Mouse (Mus musculus): ENCODE results near the gene Arl3. TPM values are rescaled to one million over a fixed set of nuclear protein-coding genes. Genes with fewer than 3 reads are reported as not detected.
A peak's percentile ranks its signal among the peaks of the same experiment; 100 is the strongest.

Gene Arl3
- polyA plus RNA-seq, 1 experiment from 2014 or later: 141 TPM

- Histone ChIP-seq H3K36me3 (replicated peaks; ENCODE audit: control insufficient read depth, insufficient read depth) (peaks cover 21% of the 10 kb centered on the region), H3K9me3 (ENCODE audit: control insufficient read depth, low read length) (no peaks in the 10 kb centered on the region), H3K4me3 (replicated peaks; ENCODE audit: low read length) (no peak overlapping the region), H3K9ac (no peak overlapping the region), H3K4me2 (replicated peaks) (no peak overlapping the region), H3K4me1 (replicated peaks; ENCODE audit: control insufficient read depth, insufficient read depth, low read length) (peaks cover 24% of the 10 kb centered on the region), H3K27me3 (ENCODE audit: control insufficient read depth, insufficient read depth, low read length) (no peaks in the 10 kb centered on the region), H3K27ac (no peak overlapping the region)
- WGBS: 86% methylated on average over 11 of the region's 11 CpGs
- ATAC-seq (ENCODE audit: low FRiP score): no peak
- DNase-seq (ENCODE audit: low spot score): no peak
These were observed 43.4 kb upstream of the Arl3 start for GRCm38 (mm10) chr19:46616378-46616777.

GRCm38 (mm10) chr19:46608158-46608557, 35.2 kb upstream of the Arl3 start:
- Histone ChIP-seq H3K27ac (no peak overlapping the region), H3K4me2 (replicated peaks) (no peak overlapping the region)
- 98% methylated on average over 7 of the region's 7 CpGs for WGBS

GRCm38 (mm10) chr19:46607424-46607823, 34.4 kb upstream of the Arl3 start:
- no peak overlapping the region for H3K4me3 ChIP-seq (replicated peaks; ENCODE audit: low read length)
- H3K27ac ChIP-seq: no peak overlapping the region
- DNase-seq (ENCODE audit: low spot score) (no peak), ATAC-seq (ENCODE audit: low FRiP score) (no peak)
- H3K9ac ChIP-seq: no peak overlapping the region
- H3K36me3 ChIP-seq (replicated peaks; ENCODE audit: control insufficient read depth, insufficient read depth): peaks cover 31% of the 10 kb centered on the region
- 68% methylated on average over 7 of the region's 7 CpGs for WGBS
- no peaks in the 10 kb centered on the region for H3K4me1 ChIP-seq (replicated peaks; ENCODE audit: control insufficient read depth, insufficient read depth, low read length)
- H3K27me3 ChIP-seq (ENCODE audit: control insufficient read depth, insufficient read depth, low read length): no peaks in the 10 kb centered on the region
- no peak overlapping the region for H3K4me2 ChIP-seq (replicated peaks)
- no peaks in the 10 kb centered on the region for H3K9me3 ChIP-seq (ENCODE audit: control insufficient read depth, low read length)

More at GRCm38 (mm10) chr19:46608158-46608557, 35.2 kb upstream of the Arl3 start:
- H3K4me1 ChIP-seq (replicated peaks; ENCODE audit: control insufficient read depth, insufficient read depth, low read length): no peaks in the 10 kb centered on the region
- no peaks in the 10 kb centered on the region for H3K27me3 ChIP-seq (ENCODE audit: control insufficient read depth, insufficient read depth, low read length)
- H3K36me3 ChIP-seq (replicated peaks; ENCODE audit: control insufficient read depth, insufficient read depth): peaks cover 37% of the 10 kb centered on the region
- no peaks in the 10 kb centered on the region for H3K9me3 ChIP-seq (ENCODE audit: control insufficient read depth, low read length)
- H3K9ac ChIP-seq: no peak overlapping the region
- ATAC-seq (ENCODE audit: low FRiP score): no peak
- no peak for DNase-seq (ENCODE audit: low spot score)
- H3K4me3 ChIP-seq (replicated peaks; ENCODE audit: low read length): no peak overlapping the region

GRCm38 (mm10) chr19:46606718-46607117, 33.7 kb upstream of the Arl3 start:
- DNase-seq (ENCODE audit: low spot score) (no peak), ATAC-seq (ENCODE audit: low FRiP score) (no peak)
- Histone ChIP-seq H3K36me3 (replicated peaks; ENCODE audit: control insufficient read depth, insufficient read depth) (peaks cover 28% of the 10 kb centered on the region), H3K4me1 (replicated peaks; ENCODE audit: control insufficient read depth, insufficient read depth, low read length) (no peaks in the 10 kb centered on the region), H3K9me3 (ENCODE audit: control insufficient read depth, low read length) (no peaks in the 10 kb centered on the region), H3K4me2 (replicated peaks) (no peak overlapping the region), H3K27ac (no peak overlapping the region), H3K9ac (no peak overlapping the region), H3K4me3 (replicated peaks; ENCODE audit: low read length) (no peak overlapping the region), H3K27me3 (ENCODE audit: control insufficient read depth, insufficient read depth, low read length) (no peaks in the 10 kb centered on the region)
- WGBS: 96% methylated on average over 13 of the region's 13 CpGs

GRCm38 (mm10) chr19:46602406-46602805, 29.4 kb upstream of the Arl3 start:
- no peaks in the 10 kb centered on the region for H3K9me3 ChIP-seq (ENCODE audit: control insufficient read depth, low read length)
- peaks cover 10% of the 10 kb centered on the region for H3K4me1 ChIP-seq (replicated peaks; ENCODE audit: control insufficient read depth, insufficient read depth, low read length)
- H3K9ac ChIP-seq: no peak overlapping the region
- no peak overlapping the region for H3K4me2 ChIP-seq (replicated peaks)
- WGBS: 91% methylated on average over 4 of the region's 4 CpGs
- no peak overlapping the region for H3K27ac ChIP-seq
- no peaks in the 10 kb centered on the region for H3K27me3 ChIP-seq (ENCODE audit: control insufficient read depth, insufficient read depth, low read length)
- no peak overlapping the region for H3K4me3 ChIP-seq (replicated peaks; ENCODE audit: low read length)
- DNase-seq (ENCODE audit: low spot score): no peak
- ATAC-seq (ENCODE audit: low FRiP score): no peak
- peaks cover 16% of the 10 kb centered on the region for H3K36me3 ChIP-seq (replicated peaks; ENCODE audit: control insufficient read depth, insufficient read depth)

- DNase-seq (ENCODE audit: low spot score) (no peak), ATAC-seq (ENCODE audit: low FRiP score) (no peak)
- Histone ChIP-seq H3K9ac (no peak overlapping the region), H3K36me3 (replicated peaks; ENCODE audit: control insufficient read depth, insufficient read depth) (peaks cover 7% of the 10 kb centered on the region), H3K9me3 (ENCODE audit: control insufficient read depth, low read length) (no peaks in the 10 kb centered on the region), H3K27me3 (ENCODE audit: control insufficient read depth, insufficient read depth, low read length) (no peaks in the 10 kb centered on the region), H3K4me2 (replicated peaks) (no peak overlapping the region), H3K4me3 (replicated peaks; ENCODE audit: low read length) (no peak overlapping the region), H3K4me1 (replicated peaks; ENCODE audit: control insufficient read depth, insufficient read depth, low read length) (peaks cover 10% of the 10 kb centered on the region), H3K27ac (no peak overlapping the region)
- WGBS: 91% methylated on average over 14 of the region's 14 CpGs
These were observed 28.5 kb upstream of the Arl3 start for GRCm38 (mm10) chr19:46601491-46601890.

- Histone ChIP-seq H3K27ac (no peak overlapping the region), H3K9ac (0 out of 2 replicates have a peak overlapping the region, but pooled peaks have one; percentile 77)
- 89% methylated on average over 4 of the region's 4 CpGs for WGBS
These were observed 27.4 kb upstream of the Arl3 start for GRCm38 (mm10) chr19:46600371-46600770.

GRCm38 (mm10) chr19:46599375-46600256, 26.6 kb upstream of the Arl3 start:
- Histone ChIP-seq H3K9me3 (ENCODE audit: control insufficient read depth, low read length) (no peaks in the 10 kb centered on the region), H3K4me1 (replicated peaks; ENCODE audit: control insufficient read depth, insufficient read depth, low read length) (peaks cover 10% of the 10 kb centered on the region), H3K36me3 (replicated peaks; ENCODE audit: control insufficient read depth, insufficient read depth) (peaks cover 16% of the 10 kb centered on the region), H3K27me3 (ENCODE audit: control insufficient read depth, insufficient read depth, low read length) (no peaks in the 10 kb centered on the region), H3K9ac (peak overlapping the region; percentile 77), H3K4me3 (replicated peaks; ENCODE audit: low read length) (peak overlapping the region; percentile 82), H3K27ac (peak overlapping the region; percentile 75; the same call in 1 of the 2 replicates), H3K4me2 (replicated peaks) (peak overlapping the region; percentile 90)
- DNase-seq (ENCODE audit: low spot score) (no peak), ATAC-seq (ENCODE audit: low FRiP score) (no peak)
- WGBS: 22% methylated on average over 22 of the region's 22 CpGs

More at GRCm38 (mm10) chr19:46600371-46600770, 27.4 kb upstream of the Arl3 start:
- Histone ChIP-seq H3K27me3 (ENCODE audit: control insufficient read depth, insufficient read depth, low read length) (no peaks in the 10 kb centered on the region), H3K4me3 (replicated peaks; ENCODE audit: low read length) (peak overlapping the region; percentile 82), H3K9me3 (ENCODE audit: control insufficient read depth, low read length) (no peaks in the 10 kb centered on the region), H3K4me2 (replicated peaks) (peak overlapping the region; percentile 90), H3K36me3 (replicated peaks; ENCODE audit: control insufficient read depth, insufficient read depth) (peaks cover 9% of the 10 kb centered on the region; the same call in 1 of the 2 replicates), H3K4me1 (replicated peaks; ENCODE audit: control insufficient read depth, insufficient read depth, low read length) (peaks cover 10% of the 10 kb centered on the region)
- ATAC-seq (ENCODE audit: low FRiP score) (no peak), DNase-seq (ENCODE audit: low spot score) (no peak)

- peak within 1 kb of the TSS; percentile 75 for H3K27ac ChIP-seq
- H3K4me3 ChIP-seq (replicated peaks; ENCODE audit: low read length): peak within 1 kb of the TSS; percentile 82
- DNase-seq (ENCODE audit: low spot score) (peak; percentile 96), ATAC-seq (ENCODE audit: low FRiP score) (peak; percentile 99)
- under 1% methylated on average over 22 of the region's 22 CpGs for WGBS
- peaks cover 21% of the 10 kb centered on the region for H3K36me3 ChIP-seq (replicated peaks; ENCODE audit: control insufficient read depth, insufficient read depth)
- H3K9me3 ChIP-seq (ENCODE audit: control insufficient read depth, low read length): no peaks in the 10 kb centered on the region
- H3K9ac ChIP-seq: peak within 1 kb of the TSS; percentile 77
- H3K27me3 ChIP-seq (ENCODE audit: control insufficient read depth, insufficient read depth, low read length): no peaks in the 10 kb centered on the region
- peaks cover 10% of the 10 kb centered on the region for H3K4me1 ChIP-seq (replicated peaks; ENCODE audit: control insufficient read depth, insufficient read depth, low read length)
- H3K4me2 ChIP-seq (replicated peaks): peak within 1 kb of the TSS; percentile 90
These were observed 25.8 kb upstream of the Arl3 start, which contains the start of gene Wbp1l for GRCm38 (mm10) chr19:46598720-46599252. TSS of gene Wbp1l (plus strand) at chr19:46599084.

Data from hindbrain, embryonic 14.5 days (tissue).